Mouse (Mus musculus): ENCODE results near the gene Stk4. TPM values are rescaled to one million over a fixed set of nuclear protein-coding genes. Genes with fewer than 3 reads are reported as not detected.

Gene Stk4
- total RNA-seq, 2 experiments from 2014 or later: 123 to 145 TPM

GRCm38 (mm10) chr2:164167752-164168570 lies 97.8 kb downstream of the Stk4 start:
- ATAC-seq (replicated peaks; ENCODE audit: poor library complexity, severe bottlenecking): peak; percentile 14; the same call in 1 of the 2 replicates

- peak; percentile 70 for ATAC-seq (replicated peaks; ENCODE audit: poor library complexity, severe bottlenecking)
These were observed 98.4 kb downstream of the Stk4 start for GRCm38 (mm10) chr2:164168571-164168946.

- ATAC-seq (replicated peaks; ENCODE audit: poor library complexity, severe bottlenecking): no peak
These were observed 100.2 kb downstream of the Stk4 start for GRCm38 (mm10) chr2:164170326-164170725.

- ATAC-seq (replicated peaks; ENCODE audit: poor library complexity, severe bottlenecking): 0 out of 2 replicates have a peak, but pooled peaks have one; percentile 7
These were observed 100.8 kb downstream of the Stk4 start, which contains the start of gene Kcns1 for GRCm38 (mm10) chr2:164170902-164171301. TSS of gene Kcns1 (minus strand) at chr2:164171113.

- no peak for ATAC-seq (replicated peaks; ENCODE audit: poor library complexity, severe bottlenecking)
These were observed 103.3 kb downstream of the Stk4 start for GRCm38 (mm10) chr2:164173394-164173793.

GRCm38 (mm10) chr2:164174649-164175395 lies 104.7 kb downstream of the Stk4 start:
- no peak for ATAC-seq (replicated peaks; ENCODE audit: poor library complexity, severe bottlenecking)

- ATAC-seq (replicated peaks; ENCODE audit: poor library complexity, severe bottlenecking): no peak
These were observed 105.7 kb downstream of the Stk4 start for GRCm38 (mm10) chr2:164175850-164176249.

GRCm38 (mm10) chr2:164177831-164178230 lies 107.7 kb downstream of the Stk4 start:
- no peak for ATAC-seq (replicated peaks; ENCODE audit: poor library complexity, severe bottlenecking)

- no peak for ATAC-seq (replicated peaks; ENCODE audit: poor library complexity, severe bottlenecking)
These were observed 110.0 kb downstream of the Stk4 start for GRCm38 (mm10) chr2:164180124-164180523.

- ATAC-seq (replicated peaks; ENCODE audit: poor library complexity, severe bottlenecking): no peak
These were observed 110.6 kb downstream of the Stk4 start for GRCm38 (mm10) chr2:164180770-164181169.

GRCm38 (mm10) chr2:164182692-164183255 lies 112.7 kb downstream of the Stk4 start, which contains the start of gene Wfdc5:
TSS of gene Wfdc5 (minus strand) at chr2:164182742.
- no peak for ATAC-seq (replicated peaks; ENCODE audit: poor library complexity, severe bottlenecking)

- no peak for ATAC-seq (replicated peaks; ENCODE audit: poor library complexity, severe bottlenecking)
These were observed 113.2 kb downstream of the Stk4 start for GRCm38 (mm10) chr2:164183340-164183739.

- no peak for ATAC-seq (replicated peaks; ENCODE audit: poor library complexity, severe bottlenecking)
These were observed 114.1 kb downstream of the Stk4 start for GRCm38 (mm10) chr2:164184145-164184719.

GRCm38 (mm10) chr2:164188722-164189121 lies 118.6 kb downstream of the Stk4 start:
- peak; percentile 92 for ATAC-seq (replicated peaks; ENCODE audit: poor library complexity, severe bottlenecking)

- no peak for ATAC-seq (replicated peaks; ENCODE audit: poor library complexity, severe bottlenecking)
These were observed 120.5 kb downstream of the Stk4 start, which contains the start of gene Wfdc12 for GRCm38 (mm10) chr2:164190576-164190975. TSS of gene Wfdc12 (minus strand) at chr2:164190608.

- no peak for ATAC-seq (replicated peaks; ENCODE audit: poor library complexity, severe bottlenecking)
These were observed 122.2 kb downstream of the Stk4 start for GRCm38 (mm10) chr2:164192279-164192678.

- no peak for ATAC-seq (replicated peaks; ENCODE audit: poor library complexity, severe bottlenecking)
These were observed 125.0 kb downstream of the Stk4 start for GRCm38 (mm10) chr2:164194959-164195630.

GRCm38 (mm10) chr2:164195971-164196699 lies 126.0 kb downstream of the Stk4 start:
- no peak for ATAC-seq (replicated peaks; ENCODE audit: poor library complexity, severe bottlenecking)

GRCm38 (mm10) chr2:164196700-164196990 lies 126.5 kb downstream of the Stk4 start:
- ATAC-seq (replicated peaks; ENCODE audit: poor library complexity, severe bottlenecking): no peak

Measured in granulocyte monocyte progenitor cell, adult 5-6 weeks (primary cell).